Mouse (Mus musculus) embryonic facial prominence, embryonic 14.5 days (tissue): ENCODE data around the gene Fbxo42. TPM values are rescaled to one million over a fixed set of nuclear protein-coding genes. Genes with fewer than 3 reads are reported as not detected.

Source experiments
- ATAC-seq: fragments of 200-750 bp; cut with Nextera tagmentation; 2 replicates; pipeline ENCODE4 v1.8.0; 2017; ENCODE audit warnings: low read depth, moderate number of reproducible peaks, moderate TSS enrichment
- DNase-seq: peaks from one replicate; pipeline ENCODE4 v3.0.0-alpha.2; 2015; ENCODE audit warnings: low spot score
- H3K27ac ChIP-seq: fragments of 300-500 bp; sonication (generic); replicated peaks from 2 replicates; pipeline ENCODE4 v1.5.1; 2014; ENCODE audit warnings: low read depth, mild to moderate bottlenecking, low read length, moderate library complexity
- H3K27me3 ChIP-seq: fragments of 300-500 bp; sonication (generic); replicated peaks from 2 replicates; pipeline ENCODE4 v1.6.1; 2014; ENCODE audit warnings: low read length; ENCODE audit not compliant: control insufficient read depth, insufficient read depth
- H3K36me3 ChIP-seq: fragments of 300-500 bp; sonication (generic); 2 replicates; pipeline ENCODE4 v1.6.1; 2014; ENCODE audit warnings: low read length, mixed read lengths; ENCODE audit not compliant: control insufficient read depth, insufficient read depth
- H3K4me1 ChIP-seq: fragments of 300-500 bp; sonication (generic); 2 replicates; pipeline ENCODE4 v1.6.1; 2014; ENCODE audit warnings: antibody characterized with exemption, low read length; ENCODE audit not compliant: control insufficient read depth, insufficient read depth
- H3K4me2 ChIP-seq: fragments of 300-500 bp; sonication (generic); 2 replicates; pipeline ENCODE4 v1.6.1; 2014; ENCODE audit warnings: low read depth, mild to moderate bottlenecking, low read length, moderate library complexity, mixed read lengths
- H3K4me3 ChIP-seq: fragments of 300-500 bp; sonication (generic); 2 replicates; pipeline ENCODE4 v1.5.1; 2014; ENCODE audit warnings: low read depth, mild to moderate bottlenecking, low read length
- H3K9ac ChIP-seq: fragments of 300-500 bp; sonication (generic); 2 replicates; pipeline ENCODE4 v1.6.1; 2014; ENCODE audit warnings: low read depth, mild to moderate bottlenecking, low read length, moderate library complexity, mixed read lengths
- H3K9me3 ChIP-seq: fragments of 300-500 bp; sonication (generic); 2 replicates; pipeline ENCODE4 v1.6.1; 2016; ENCODE audit warnings: low read length; ENCODE audit not compliant: control insufficient read depth
- WGBS: fragments of 180-500 bp; shearing (Covaris S2); extraction: QIAGEN DNeasy Blood & Tissue Kit; methylation state at CpG from one replicate; pipeline ENCODE4 v1.1.7; 2014; 5-methylcytosine and 5-hydroxymethylcytosine counted together
- polyA plus RNA-seq: library from polyadenylated mRNA; unstranded; fragments of >200 nt; fragmentation: Nextera tagmentation; extraction: Ambion mirVana; gene quantifications from 2 replicates; pipeline ENCODE4 v1.2.1, GENCODE M21; 2014

Fbxo42 gene
- polyA plus RNA-seq, 1 experiment from 2014 or later = 22.7 TPM

DNA sequence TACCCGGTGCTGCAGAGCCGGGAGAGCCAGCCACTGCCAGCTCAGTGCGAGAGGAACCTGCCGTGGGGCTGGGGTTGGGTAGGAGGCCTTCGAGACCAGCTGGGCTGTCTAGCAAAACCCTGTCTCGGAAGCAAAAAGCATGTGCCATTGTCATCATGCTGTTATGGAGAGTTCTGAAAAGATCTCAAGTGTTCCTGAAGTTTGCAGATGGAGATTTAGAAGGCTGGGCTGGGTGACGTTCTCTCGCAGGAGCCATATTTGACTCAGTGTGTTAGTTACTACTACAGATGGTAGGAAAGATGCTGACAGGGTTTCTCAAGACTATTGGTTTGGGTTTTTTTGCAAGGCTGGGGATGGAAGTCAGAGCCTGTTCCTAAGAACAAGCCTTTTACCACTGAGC, 24.4 kb downstream of the Fbxo42 start:
- 94% methylated on average over 8 of the region's 8 CpGs for WGBS

DNA sequence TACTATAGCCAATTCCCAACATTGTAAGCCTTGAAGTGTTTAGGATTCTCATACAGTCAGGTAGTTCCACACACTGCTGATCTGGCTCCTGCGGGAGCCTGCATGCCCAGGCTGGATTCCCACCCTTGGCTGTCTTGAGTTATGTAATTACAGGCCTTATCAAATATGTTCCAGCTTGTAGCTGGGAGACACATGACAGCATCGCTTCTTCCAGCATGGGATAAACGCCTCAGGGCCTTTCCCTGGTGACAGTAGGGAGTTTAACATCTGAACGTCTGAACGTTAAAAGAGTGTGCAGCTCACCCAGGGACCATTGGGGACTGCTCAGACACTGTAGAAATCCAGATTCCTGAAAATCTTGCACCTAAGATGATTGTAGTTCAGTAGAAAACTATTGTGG, 28.1 kb downstream of the Fbxo42 start:
- no peak overlapping the region for H3K4me2 ChIP-seq
- H3K9ac ChIP-seq = no peak overlapping the region
- peaks cover 57% of the 10 kb centered on the region for H3K36me3 ChIP-seq
- H3K9me3 ChIP-seq = no peaks in the 10 kb centered on the region
- no peak overlapping the region for H3K4me3 ChIP-seq
- DNase-seq (peak; percentile 83), ATAC-seq (peak; percentile 79; the same call in 1 of the 2 replicates)
- 48% methylated on average over 5 of the region's 5 CpGs for WGBS
- H3K27ac ChIP-seq = no peak overlapping the region
- no peaks in the 10 kb centered on the region for H3K27me3 ChIP-seq
- H3K4me1 ChIP-seq = no peaks in the 10 kb centered on the region

More for the DNA sequence above, 24.4 kb downstream of the Fbxo42 start:
- H3K27me3 ChIP-seq = no peaks in the 10 kb centered on the region
- no peak overlapping the region for H3K9ac ChIP-seq
- peaks cover 71% of the 10 kb centered on the region for H3K36me3 ChIP-seq
- no peaks in the 10 kb centered on the region for H3K4me1 ChIP-seq
- H3K4me2 ChIP-seq = no peak overlapping the region
- H3K4me3 ChIP-seq = no peak overlapping the region
- H3K9me3 ChIP-seq = no peaks in the 10 kb centered on the region
- ATAC-seq = no peak
- DNase-seq = no peak
- H3K27ac ChIP-seq = no peak overlapping the region

DNA sequence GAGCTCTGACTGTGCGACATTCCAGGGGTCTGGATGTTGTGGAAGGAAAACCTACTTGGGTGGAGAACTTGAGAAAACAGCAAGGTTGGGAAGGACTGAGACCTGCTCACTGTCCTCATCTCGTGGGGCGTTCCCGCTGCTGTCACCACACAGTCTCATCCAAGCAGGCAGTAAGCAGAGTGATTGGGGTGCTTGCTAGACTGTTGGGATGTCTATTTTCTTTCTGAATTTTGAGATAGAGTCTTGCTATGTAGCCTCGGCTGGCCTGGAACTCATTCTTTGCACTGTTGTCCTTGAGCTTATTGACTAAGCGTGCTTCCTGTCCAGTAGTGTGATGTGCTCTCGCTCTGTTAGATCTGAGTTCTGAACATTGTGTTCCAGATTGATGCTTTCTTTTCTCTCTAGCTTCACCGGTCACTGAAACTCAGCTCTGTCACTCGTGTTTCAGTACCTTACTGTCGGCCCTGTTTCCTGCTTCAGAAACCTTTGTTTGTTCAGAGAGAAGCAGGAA, 28.7 kb downstream of the Fbxo42 start:
- Histone ChIP-seq H3K27ac (0 out of 2 replicates have a peak overlapping the region, but pooled peaks have one; percentile 16), H3K4me3 (no peak overlapping the region), H3K4me1 (no peaks in the 10 kb centered on the region), H3K36me3 (peaks cover 57% of the 10 kb centered on the region), H3K27me3 (no peaks in the 10 kb centered on the region), H3K4me2 (no peak overlapping the region), H3K9ac (no peak overlapping the region), H3K9me3 (no peaks in the 10 kb centered on the region)
- WGBS = 80% methylated on average over 10 of the region's 10 CpGs
- ATAC-seq (no peak), DNase-seq (no peak)

DNA sequence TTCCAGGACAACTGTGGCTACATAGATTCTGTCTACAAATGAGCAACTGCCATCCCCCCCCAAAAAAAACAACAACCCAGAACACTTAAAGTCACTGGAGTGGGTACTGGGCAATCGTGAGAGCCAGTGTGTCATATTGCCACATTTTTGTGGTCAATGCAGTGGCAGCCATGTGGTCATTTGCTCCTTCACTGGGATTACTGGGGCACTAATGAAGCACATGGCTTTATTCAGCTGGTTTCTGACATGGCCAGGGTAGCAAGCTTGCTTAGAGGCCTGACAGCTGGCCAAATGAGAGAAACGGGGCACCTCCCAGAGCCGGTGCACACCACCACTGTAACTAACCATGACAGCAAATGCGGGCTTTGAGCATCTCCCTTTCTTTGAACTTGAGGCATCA, 30.8 kb downstream of the Fbxo42 start:
- Histone ChIP-seq H3K4me3 (no peak overlapping the region), H3K4me1 (no peaks in the 10 kb centered on the region), H3K9ac (no peak overlapping the region), H3K27me3 (no peaks in the 10 kb centered on the region), H3K9me3 (no peaks in the 10 kb centered on the region), H3K4me2 (no peak overlapping the region), H3K36me3 (peaks cover 53% of the 10 kb centered on the region), H3K27ac (no peak overlapping the region)
- ATAC-seq (no peak), DNase-seq (no peak)
- 75% methylated on average over 4 of the region's 4 CpGs for WGBS

DNA sequence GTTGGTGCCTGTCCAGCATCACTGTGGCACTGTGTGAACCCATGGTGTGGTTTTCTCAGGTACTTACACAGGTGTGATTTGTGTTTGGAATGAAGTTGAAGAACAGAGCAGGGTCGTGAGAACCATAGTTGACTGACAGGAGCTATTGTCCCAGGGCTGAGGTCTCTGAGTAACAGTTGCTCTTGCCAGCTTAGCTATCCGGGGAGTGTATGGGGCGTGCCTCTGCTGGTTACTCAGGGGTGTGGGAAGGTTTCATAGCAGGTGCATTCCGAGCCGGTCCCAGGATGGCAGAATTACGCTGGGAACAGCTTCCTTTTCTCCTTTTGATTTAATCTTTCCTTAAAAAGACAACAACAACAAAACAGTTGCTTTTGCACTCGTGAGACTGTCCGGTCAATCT, 33.1 kb downstream of the Fbxo42 start:
- ATAC-seq = no peak
- no peak overlapping the region for H3K9ac ChIP-seq
- H3K4me2 ChIP-seq = no peak overlapping the region
- no peak for DNase-seq
- 81% methylated on average over 8 of the region's 8 CpGs for WGBS
- H3K27me3 ChIP-seq = no peaks in the 10 kb centered on the region
- peaks cover under 1% of the 10 kb centered on the region; the same call in 1 of the 2 replicates for H3K4me1 ChIP-seq
- H3K36me3 ChIP-seq = peaks cover 54% of the 10 kb centered on the region
- no peak overlapping the region for H3K27ac ChIP-seq
- no peak overlapping the region for H3K4me3 ChIP-seq
- H3K9me3 ChIP-seq = no peaks in the 10 kb centered on the region

DNA sequence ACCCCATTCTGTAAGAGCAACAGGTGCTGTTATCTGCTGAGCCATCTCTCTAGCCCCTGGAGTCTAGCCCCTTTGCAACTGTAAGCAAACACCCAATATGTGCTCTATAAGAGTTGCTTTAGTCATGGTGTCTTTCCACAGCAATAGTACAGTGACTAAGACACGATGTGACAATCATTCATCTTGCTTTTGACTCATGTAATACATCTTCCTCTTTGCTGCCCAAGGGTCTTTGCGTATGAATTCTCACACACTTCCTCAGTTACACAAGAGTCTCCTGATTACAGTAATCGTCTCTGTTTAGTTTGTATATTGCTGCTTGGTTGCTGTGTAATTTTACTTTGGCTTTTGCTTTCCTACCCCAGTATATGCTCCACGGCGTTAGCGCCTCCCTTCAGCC, 34.3 kb downstream of the Fbxo42 start:
- DNase-seq (no peak), ATAC-seq (no peak)
- Histone ChIP-seq H3K4me1 (peaks cover 12% of the 10 kb centered on the region; the same call in 1 of the 2 replicates), H3K9me3 (no peaks in the 10 kb centered on the region), H3K27me3 (no peaks in the 10 kb centered on the region), H3K36me3 (peaks cover 44% of the 10 kb centered on the region), H3K27ac (no peak overlapping the region), H3K4me2 (no peak overlapping the region), H3K9ac (no peak overlapping the region), H3K4me3 (no peak overlapping the region)
- WGBS = 93% methylated on average over 6 of the region's 6 CpGs

DNA sequence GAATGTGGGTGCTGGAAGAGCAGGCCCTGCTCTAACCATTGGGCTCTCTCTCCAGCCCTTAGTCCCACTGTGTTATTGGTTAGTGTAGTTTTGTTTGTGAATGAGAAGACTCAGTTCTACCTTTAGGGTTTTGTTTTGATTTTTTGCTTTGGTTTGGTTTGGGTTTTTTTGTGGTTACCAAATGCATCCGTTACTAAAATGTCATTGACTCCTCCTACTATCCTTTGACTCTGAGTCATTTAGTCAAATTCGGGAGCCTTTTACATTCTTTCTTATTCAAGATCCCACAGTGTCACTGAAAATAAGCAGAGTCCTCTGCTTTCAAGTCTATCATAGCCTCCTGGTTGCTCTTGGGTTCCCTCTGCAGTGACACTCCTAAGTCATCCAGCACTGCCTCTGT, 36.2 kb downstream of the Fbxo42 start:
- Histone ChIP-seq H3K36me3 (peaks cover 34% of the 10 kb centered on the region), H3K4me3 (no peak overlapping the region), H3K27me3 (no peaks in the 10 kb centered on the region), H3K27ac (no peak overlapping the region), H3K9ac (no peak overlapping the region), H3K4me1 (peaks cover 13% of the 10 kb centered on the region; the same call in 1 of the 2 replicates), H3K9me3 (no peaks in the 10 kb centered on the region), H3K4me2 (no peak overlapping the region)
- ATAC-seq (no peak), DNase-seq (no peak)
- 86% methylated on average over 2 of the region's 2 CpGs for WGBS

DNA sequence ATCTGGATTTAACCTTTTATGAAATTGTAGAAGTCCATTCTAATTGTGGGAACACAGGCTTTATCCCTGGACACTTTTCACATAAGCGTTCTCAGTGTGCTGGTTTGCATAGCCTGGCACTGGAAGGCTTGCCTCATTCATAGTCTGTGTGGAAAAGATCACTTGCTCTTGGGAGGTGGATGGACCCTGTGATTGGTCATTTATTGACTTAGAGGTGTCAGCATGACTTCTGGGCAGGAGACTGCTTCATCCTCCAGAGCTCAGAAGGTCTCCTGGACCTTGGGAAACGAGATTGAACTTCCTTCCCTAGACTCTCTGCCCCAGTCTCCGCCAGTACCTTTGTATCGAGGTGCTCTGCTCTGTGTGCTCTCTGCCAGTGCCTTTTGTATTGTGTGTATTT, 36.7 kb downstream of the Fbxo42 start:
- no peak overlapping the region for H3K27ac ChIP-seq
- H3K27me3 ChIP-seq = no peaks in the 10 kb centered on the region

More for the DNA sequence above, 36.7 kb downstream of the Fbxo42 start:
- H3K4me2 ChIP-seq = no peak overlapping the region
- H3K4me1 ChIP-seq = peaks cover 13% of the 10 kb centered on the region; the same call in 1 of the 2 replicates
- no peak overlapping the region for H3K9ac ChIP-seq
- no peak overlapping the region for H3K4me3 ChIP-seq
- no peak for ATAC-seq
- peaks cover 34% of the 10 kb centered on the region for H3K36me3 ChIP-seq
- no peaks in the 10 kb centered on the region for H3K9me3 ChIP-seq
- 93% methylated on average over 4 of the region's 4 CpGs for WGBS
- no peak for DNase-seq
